Mouse (Mus musculus) heart, adult 11 months (tissue): ENCODE results near the gene Fcho2.
A peak's percentile ranks its signal among the peaks of the same experiment; 100 is the strongest.

ENCODE experiments used
- DNase-seq: peaks from one replicate; pipeline ENCODE4 v3.0.0; 2022

Gene Fcho2

DNA sequence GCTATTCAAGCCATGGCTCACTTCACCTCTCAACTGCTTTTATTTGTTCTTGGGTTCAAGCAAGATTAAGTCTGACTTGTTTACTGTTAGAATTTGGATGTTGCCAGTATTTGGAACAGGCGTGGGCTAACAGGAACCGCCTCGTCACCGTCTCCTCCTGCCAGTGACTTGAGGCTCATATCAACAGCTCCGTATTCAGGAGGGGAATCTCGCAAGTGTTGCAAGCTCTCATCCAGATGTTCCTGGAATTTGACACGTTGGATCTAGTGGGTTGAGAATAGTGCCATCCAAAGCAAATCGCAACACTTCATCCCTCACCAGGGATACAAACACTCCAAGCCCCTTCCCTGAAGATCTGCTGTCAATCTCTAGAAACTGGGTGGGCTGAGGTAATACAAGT lies 105.0 kb downstream of the Fcho2 start:
- DNase-seq = peak; percentile 94

DNA sequence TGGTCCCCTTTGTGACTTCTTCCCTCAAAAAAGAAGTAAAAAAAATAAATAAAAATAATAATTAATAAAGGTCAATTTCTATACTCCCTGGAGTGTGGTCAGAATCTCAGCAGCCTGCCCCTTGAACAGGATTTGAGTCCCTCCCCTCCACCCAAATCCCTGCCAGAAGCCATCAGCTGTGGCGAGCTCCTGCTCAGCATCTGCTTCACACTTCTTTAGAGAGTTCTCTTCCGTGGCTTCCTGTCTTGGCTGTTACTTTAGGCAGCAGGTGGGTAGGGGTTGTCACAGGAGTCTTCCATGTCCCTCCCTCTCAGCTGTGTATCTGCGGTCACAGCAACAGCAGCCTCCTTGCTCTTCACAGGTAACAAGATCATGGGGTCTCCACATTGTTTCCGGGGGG lies 109.7 kb downstream of the Fcho2 start:
- DNase-seq = peak; percentile 61

DNA sequence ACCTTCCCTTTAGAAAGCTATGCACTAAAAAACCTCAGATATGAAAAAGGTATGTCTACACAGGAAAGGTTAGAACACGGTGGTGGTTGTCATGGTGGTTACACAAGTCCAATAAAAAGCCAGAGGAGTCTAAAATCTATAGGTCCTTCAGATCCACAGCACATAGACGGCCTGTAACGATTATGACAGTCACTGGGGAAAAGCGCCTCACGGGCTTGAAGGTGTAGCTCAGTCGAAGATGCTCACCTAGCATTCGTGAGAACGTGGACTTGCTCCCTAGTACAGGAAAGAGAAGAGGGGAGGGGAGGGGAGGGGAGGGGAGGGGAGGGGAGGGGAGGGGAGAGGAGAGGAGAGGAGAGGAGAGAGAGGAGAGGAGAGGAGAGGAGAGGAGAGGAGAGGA lies 111.5 kb downstream of the Fcho2 start:
- peak; percentile 80 for DNase-seq

DNA sequence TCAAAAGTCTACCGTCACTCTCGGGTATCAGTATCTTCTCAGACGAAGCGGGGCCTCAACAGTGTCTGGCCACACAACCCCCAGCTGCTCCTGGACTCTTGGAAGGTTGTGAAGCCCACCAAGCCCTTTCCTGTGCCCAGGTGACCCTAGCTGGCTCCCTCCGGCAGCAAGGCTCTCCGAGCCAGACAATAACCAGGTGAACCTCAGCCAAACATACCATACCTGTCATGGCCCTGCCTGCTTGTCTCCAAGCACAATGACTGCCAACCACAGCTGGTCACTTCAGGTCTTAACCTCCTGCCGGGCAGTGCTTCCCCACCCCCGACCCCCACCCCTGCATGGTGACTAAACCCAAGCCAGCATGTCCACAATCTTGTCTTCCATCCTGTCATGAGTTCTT lies 112.9 kb downstream of the Fcho2 start:
- peak; percentile 75 for DNase-seq

DNA sequence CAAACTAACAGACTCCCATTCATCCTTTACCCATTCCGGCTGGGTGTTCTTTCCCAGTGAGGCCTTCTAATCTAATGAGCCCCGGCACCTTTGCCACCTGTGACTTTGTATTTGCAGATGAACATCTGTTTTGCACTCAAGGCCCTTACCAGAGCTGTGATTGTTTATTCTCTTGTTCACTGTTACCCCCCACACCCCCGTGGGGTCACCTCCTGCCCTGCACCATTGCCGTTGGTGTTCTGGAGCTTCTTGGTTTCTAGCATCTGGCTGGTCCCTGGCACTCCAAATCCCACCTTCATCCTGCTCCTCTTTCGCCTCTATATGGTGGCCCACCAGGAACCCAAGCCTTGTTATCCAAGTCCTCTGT lies 114.0 kb downstream of the Fcho2 start:
- peak; percentile 80 for DNase-seq

DNA sequence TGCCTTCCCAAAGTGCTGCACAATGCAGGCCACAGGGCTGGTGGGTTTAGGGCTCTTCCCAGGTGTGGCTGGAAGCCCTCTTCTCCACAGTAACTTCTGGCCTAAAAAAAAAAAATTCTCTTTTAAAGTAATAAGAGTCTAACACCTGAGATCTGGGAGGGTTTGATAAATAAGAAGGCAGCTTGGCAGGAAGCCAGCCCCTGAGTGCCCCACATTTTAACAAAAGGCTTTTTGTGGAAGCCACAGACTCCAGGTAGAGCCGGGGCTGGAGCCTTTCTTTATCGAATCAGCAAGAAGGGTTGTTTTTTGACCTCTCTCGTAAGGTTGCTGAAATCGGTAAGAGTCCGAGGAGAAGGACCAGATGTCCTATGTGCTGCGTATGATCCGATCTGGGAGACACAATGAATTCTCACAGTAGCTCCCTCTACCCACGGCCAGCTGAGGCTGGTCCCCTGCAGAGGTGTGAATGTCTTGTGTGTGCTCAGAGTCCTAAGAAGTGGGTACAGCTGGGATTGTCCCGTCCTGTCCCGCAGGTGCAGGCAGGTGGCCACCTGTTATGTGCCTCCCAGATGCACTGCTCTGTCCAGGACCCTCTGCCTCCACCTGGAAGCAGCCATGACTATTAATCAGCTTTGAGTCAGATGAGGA lies 114.5 kb downstream of the Fcho2 start:
- DNase-seq = peak; percentile 81

- peak; percentile 81 for DNase-seq
Measured at GRCm38 (mm10) chr13:98699982-98700540, 115.2 kb downstream of the Fcho2 start.

GRCm38 (mm10) chr13:98699051-98699744 lies 116.1 kb downstream of the Fcho2 start:
- DNase-seq = peak; percentile 75

GRCm38 (mm10) chr13:98696716-98697115 lies 118.5 kb downstream of the Fcho2 start:
- peak; percentile 79 for DNase-seq

DNA sequence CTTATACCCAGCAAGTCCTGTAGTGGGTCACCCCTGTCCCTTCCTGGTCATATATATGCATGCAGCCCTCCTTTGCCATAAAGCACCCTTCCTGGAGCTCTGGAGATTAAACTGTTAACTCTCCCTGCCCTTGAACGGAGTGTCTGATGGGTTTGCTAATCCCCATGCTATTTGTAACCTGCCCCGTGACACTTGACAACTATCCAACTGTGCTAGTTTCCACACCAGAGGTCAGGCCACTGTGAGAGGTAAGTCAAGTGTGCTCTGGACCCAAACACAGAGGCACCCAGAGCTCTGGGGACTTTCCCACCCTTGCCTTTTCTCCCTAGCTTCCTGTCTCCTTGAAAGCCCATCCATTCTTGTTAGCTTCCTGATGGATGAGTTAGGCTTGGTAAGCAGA lies 119.7 kb downstream of the Fcho2 start:
- peak; percentile 96 for DNase-seq

DNA sequence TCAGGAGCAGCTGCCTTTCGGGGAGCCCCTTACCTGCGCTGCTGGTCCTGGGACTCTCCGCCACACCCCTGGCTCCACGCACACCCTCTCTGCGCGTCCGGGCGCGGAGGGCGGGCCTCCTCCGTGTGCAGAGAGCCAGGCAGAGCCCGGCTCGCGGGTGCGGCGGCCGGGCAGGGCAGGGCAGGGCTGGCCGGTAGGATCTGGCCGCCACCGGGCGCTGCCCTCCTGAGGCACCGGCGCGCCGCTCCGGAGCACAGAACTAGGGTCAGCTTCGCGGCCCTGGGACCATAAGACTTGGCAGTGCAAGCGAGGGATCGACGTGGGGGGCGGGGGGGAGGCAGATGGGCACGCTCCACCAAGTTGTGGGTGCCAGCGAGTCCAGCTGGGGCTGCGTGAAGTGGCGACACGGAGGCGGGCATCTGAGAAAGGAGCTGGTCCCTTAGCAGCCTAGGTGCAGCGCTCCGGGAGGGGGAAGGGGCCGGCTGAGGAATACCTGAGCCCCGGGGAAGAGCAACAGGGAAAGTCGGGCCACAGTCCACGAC lies 120.4 kb downstream of the Fcho2 start, which contains the start of gene Tmem171:
Gene Tmem171 (minus strand): TSS at position 62 of the 542 bp plus-strand sequence.
- DNase-seq = peak; percentile 89

DNA sequence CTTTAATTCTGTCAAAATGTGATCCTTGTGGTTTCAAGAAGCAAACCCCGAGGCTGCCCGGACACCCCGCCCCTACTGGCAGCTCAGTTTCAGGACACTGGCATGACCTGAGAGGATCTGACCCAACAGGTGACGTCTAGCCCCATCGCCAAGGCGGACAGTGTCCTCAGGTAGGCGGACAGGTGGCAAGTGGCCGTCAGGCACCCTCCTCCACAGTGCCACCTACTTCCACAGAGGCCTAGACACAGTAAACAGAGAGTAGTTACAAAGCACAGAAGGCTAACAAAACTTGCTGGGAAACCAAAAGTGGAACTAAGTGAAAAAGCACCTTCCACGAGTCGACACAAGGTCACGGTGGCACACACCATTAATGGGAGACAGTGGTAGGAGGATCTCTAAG lies 121.9 kb downstream of the Fcho2 start:
- DNase-seq = peak; percentile 88

DNA sequence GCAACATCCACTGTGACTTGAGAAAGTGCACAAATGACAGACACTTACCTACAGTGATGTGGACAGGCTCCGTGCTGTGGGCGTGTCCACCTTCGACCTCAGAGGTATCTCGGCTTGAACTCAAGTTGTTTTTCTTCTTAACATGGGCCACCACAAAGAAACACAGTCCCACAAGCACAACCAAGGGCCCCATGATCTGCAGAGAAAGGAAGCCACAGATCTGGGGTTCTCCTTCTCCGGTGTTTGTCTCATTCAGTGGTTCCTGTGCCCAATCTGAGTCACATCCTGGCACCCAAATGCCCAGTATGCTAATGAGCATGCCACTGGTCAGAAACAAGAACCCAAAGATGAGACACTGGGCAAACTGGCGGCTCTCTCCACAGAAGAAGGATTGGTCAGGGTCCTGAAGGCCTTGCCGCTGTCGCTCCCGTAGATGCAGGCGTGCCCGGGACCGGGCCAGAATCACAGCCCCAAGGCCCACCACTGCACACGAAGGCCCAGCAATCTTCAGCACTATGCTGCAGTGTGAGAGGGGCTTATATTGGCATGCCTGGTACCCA lies 123.2 kb downstream of the Fcho2 start:
- DNase-seq = peak; percentile 86

GRCm38 (mm10) chr13:98690886-98691285 lies 124.4 kb downstream of the Fcho2 start:
- DNase-seq = peak; percentile 66

GRCm38 (mm10) chr13:98689605-98690290 lies 125.5 kb downstream of the Fcho2 start:
- peak; percentile 94 for DNase-seq

- peak; percentile 68 for DNase-seq
Measured at GRCm38 (mm10) chr13:98687931-98688330, 127.3 kb downstream of the Fcho2 start.

GRCm38 (mm10) chr13:98684144-98684900 lies 130.9 kb downstream of the Fcho2 start:
- DNase-seq = peak; percentile 35

DNA sequence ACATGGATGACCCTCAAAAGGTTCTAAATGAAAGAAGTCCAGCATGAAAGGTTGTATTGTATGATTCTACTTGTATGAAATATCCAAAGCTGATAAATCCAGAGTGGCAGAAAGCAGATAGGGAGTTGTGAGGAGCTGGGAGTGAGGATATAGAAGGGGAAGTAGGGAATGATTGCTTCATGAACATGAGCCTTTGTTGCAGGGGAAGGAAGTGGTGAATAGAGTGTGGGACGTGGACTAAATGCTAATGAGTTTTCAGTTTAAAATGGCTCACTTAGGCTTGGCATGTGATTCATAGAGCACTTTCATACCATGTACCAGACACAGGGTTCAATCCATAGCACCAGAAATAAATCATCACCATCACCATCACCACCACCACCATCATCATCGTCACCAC lies 131.8 kb downstream of the Fcho2 start:
- peak; percentile 34 for DNase-seq

DNA sequence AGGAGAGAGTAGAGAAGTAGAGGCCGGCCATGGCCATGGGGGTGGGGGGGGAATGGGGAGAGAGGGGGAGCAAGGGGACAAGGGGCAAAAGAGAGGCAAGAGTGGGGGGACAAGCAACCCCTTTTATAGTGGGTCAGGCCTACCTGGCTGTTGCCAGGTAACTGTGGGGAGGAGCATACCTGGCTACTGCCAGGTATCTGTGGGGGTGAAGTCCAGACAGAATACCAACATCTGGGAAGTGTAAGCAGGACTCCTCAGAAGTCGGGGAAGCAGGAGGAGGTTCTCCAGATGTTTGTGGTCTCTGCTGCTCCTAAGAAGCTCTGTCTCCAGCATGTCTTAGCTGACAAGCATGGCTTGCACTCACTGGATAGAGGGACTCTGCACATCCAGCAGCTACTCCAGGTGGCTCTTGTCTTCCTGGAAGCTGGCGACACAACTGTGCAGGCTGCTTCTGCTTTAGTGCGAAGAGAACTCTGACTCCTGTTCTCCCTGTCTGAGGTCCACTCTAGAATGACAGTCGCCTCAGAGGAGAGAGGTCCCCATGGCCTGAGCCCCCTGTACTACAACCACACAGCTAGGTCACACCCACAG lies 134.7 kb downstream of the Fcho2 start:
- DNase-seq = peak; percentile 88

GRCm38 (mm10) chr13:98679631-98680041 lies 135.6 kb downstream of the Fcho2 start:
- peak; percentile 79 for DNase-seq

DNA sequence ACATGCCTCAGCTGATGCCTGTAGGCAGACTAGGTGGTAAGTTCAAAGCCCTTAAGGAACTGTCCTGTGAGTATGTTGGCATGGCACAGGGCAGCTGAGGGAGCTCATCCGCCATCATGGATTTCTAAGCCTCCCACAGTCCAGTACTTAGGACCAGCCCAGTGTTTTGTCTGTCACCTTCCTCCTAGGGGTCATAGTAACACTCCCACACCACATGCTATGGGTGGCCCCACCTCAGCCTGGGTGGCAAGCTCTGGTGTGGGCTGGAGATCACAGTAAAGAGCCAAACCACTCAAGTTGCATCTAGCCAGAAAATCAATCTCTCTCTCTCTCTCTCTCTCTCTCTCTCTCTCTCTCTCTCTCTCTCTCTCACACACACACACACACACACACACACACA lies 136.0 kb downstream of the Fcho2 start:
- no peak for DNase-seq

DNA sequence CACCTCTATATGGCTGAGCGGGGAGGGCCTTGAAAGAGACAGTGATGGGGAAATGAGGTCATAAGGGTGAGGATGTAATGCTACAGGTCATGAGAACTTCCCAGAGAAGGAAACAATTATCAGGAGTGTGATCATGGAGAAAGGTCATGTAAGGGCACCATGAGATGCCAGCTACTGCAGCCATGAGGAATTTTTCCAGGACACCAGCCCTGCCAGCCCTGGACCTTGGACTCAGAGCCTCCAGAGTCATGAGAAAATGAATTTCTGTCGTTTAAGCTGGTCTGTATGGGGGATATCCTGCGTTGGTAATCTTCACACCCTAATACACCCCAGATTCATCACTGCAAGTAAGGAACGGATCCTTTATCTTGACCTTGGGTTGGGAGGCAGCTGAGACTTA lies 141.3 kb downstream of the Fcho2 start:
- peak; percentile 60 for DNase-seq
